Mouse (Mus musculus) bone marrow macrophage, adult 2 months (primary cell): Measurements from ENCODE around the gene Gm20388. TPM values are rescaled to one million over a fixed set of nuclear protein-coding genes. Genes with fewer than 3 reads are reported as not detected.
A peak's percentile ranks its signal among the peaks of the same experiment; 100 is the strongest.

Experiments used
- H3K27ac ChIP-seq: 2 replicates; pipeline ENCODE4 v1.5.1; 2012; ENCODE audit warnings: low read depth, low read length; ENCODE audit not compliant: insufficient read depth
- H3K4me1 ChIP-seq: 2 replicates; pipeline ENCODE4 v1.6.1; 2012; ENCODE audit warnings: low read length; ENCODE audit not compliant: control insufficient read depth, insufficient read depth
- H3K4me3 ChIP-seq: 2 replicates; pipeline ENCODE4 v1.5.1; 2012; ENCODE audit warnings: mild to moderate bottlenecking, low read length, moderate library complexity; ENCODE audit not compliant: insufficient read depth
- CTCF ChIP-seq: IDR thresholded peaks from 2 replicates; pipeline ENCODE4 v1.5.1; 2012; ENCODE audit warnings: low read depth, mild to moderate bottlenecking, low read length, moderate library complexity
- POLR2A ChIP-seq: IDR thresholded peaks from 2 replicates; pipeline ENCODE4 v1.6.1; 2012; ENCODE audit warnings: mild to moderate bottlenecking, low read depth, low read length, borderline replicate concordance
- polyA plus RNA-seq: library from polyadenylated mRNA; stranded (reverse); fragments of >200 nt; gene quantifications from 2 replicates; pipeline ENCODE4 v1.2.4, GENCODE M21; 2012; ENCODE audit not compliant: missing spikeins, insufficient read depth, insufficient read length

Gm20388 gene
- polyA plus RNA-seq, 1 experiment, result 32.7 TPM

- Histone ChIP-seq H3K4me1 (peaks cover 4% of the 10 kb centered on the region; the same call in 1 of the 2 replicates), H3K27ac (no peak overlapping the region), H3K4me3 (no peak overlapping the region)
- TF ChIP-seq POLR2A (no peak), CTCF (no peak)
Measured at GRCm38 (mm10) chr8:122445203-122445602, 2534.6 kb downstream of the Gm20388 start.

GRCm38 (mm10) chr8:122451161-122451703 is 2540.6 kb downstream of the Gm20388 start:
- TF ChIP-seq POLR2A (no peak), CTCF (no peak)
- peaks cover 7% of the 10 kb centered on the region for H3K4me1 ChIP-seq
- H3K4me3 ChIP-seq, result no peak overlapping the region
- H3K27ac ChIP-seq, result no peak overlapping the region

GRCm38 (mm10) chr8:122452154-122452553 is 2541.5 kb downstream of the Gm20388 start:
- Histone ChIP-seq H3K27ac (no peak overlapping the region), H3K4me1 (peaks cover 7% of the 10 kb centered on the region), H3K4me3 (no peak overlapping the region)
- TF ChIP-seq CTCF (no peak), POLR2A (no peak)

GRCm38 (mm10) chr8:122454409-122454808 is 2543.8 kb downstream of the Gm20388 start:
- H3K4me1 ChIP-seq, result peaks cover 8% of the 10 kb centered on the region
- TF ChIP-seq POLR2A, result no peak
- no peak for TF ChIP-seq CTCF
- H3K27ac ChIP-seq, result no peak overlapping the region
- no peak overlapping the region for H3K4me3 ChIP-seq

- H3K4me3 ChIP-seq, result no peak overlapping the region
- H3K4me1 ChIP-seq, result peaks cover 14% of the 10 kb centered on the region
- H3K27ac ChIP-seq, result no peak overlapping the region
- no peak for TF ChIP-seq CTCF
- TF ChIP-seq POLR2A, result no peak
Measured at GRCm38 (mm10) chr8:122457171-122457570, 2546.5 kb downstream of the Gm20388 start.

GRCm38 (mm10) chr8:122459218-122459900 is 2548.7 kb downstream of the Gm20388 start:
- no peak overlapping the region for H3K4me3 ChIP-seq
- TF ChIP-seq POLR2A, result no peak
- TF ChIP-seq CTCF, result no peak
- no peak overlapping the region for H3K27ac ChIP-seq
- peaks cover 21% of the 10 kb centered on the region for H3K4me1 ChIP-seq

GRCm38 (mm10) chr8:122459990-122460389 is 2549.3 kb downstream of the Gm20388 start:
- peaks cover 18% of the 10 kb centered on the region for H3K4me1 ChIP-seq
- H3K4me3 ChIP-seq, result no peak overlapping the region
- TF ChIP-seq CTCF (no peak), POLR2A (no peak)
- H3K27ac ChIP-seq, result no peak overlapping the region

GRCm38 (mm10) chr8:122460524-122461472 is 2550.2 kb downstream of the Gm20388 start, which contains the start of gene Snai3:
Gene Snai3 (minus strand): TSS chr8:122460733.
- TF ChIP-seq POLR2A, result no peak
- TF ChIP-seq CTCF, result no peak
- peaks cover 21% of the 10 kb centered on the region for H3K4me1 ChIP-seq

GRCm38 (mm10) chr8:122461473-122462148 is 2551.0 kb downstream of the Gm20388 start:
- H3K4me3 ChIP-seq, result no peak overlapping the region
- peaks cover 21% of the 10 kb centered on the region for H3K4me1 ChIP-seq
- H3K27ac ChIP-seq, result no peak overlapping the region
- no peak for TF ChIP-seq POLR2A
- TF ChIP-seq CTCF, result no peak

More at GRCm38 (mm10) chr8:122460524-122461472, 2550.2 kb downstream of the Gm20388 start, which contains the start of gene Snai3:
- Histone ChIP-seq H3K4me3 (peak within 1 kb of the TSS; percentile 6; the same call in 1 of the 2 replicates), H3K27ac (no peak within 1 kb of the TSS)
